Mouse (Mus musculus) midbrain, embryonic 12.5 days (tissue): ENCODE measurements around the gene Psmb6. TPM values are rescaled to one million over a fixed set of nuclear protein-coding genes. Genes with fewer than 3 reads are reported as not detected.

Experiments
- ATAC-seq: fragments of 200-750 bp; cut with Nextera tagmentation; 2 replicates; pipeline ENCODE4 v1.8.0; 2017; ENCODE audit warnings: low read depth, moderate TSS enrichment, moderate library complexity; ENCODE audit not compliant: low FRiP score
- H3K27ac ChIP-seq: fragments of 300-500 bp; sonication (generic); replicated peaks from 2 replicates; pipeline ENCODE4 v1.5.1; 2016; ENCODE audit warnings: mild to moderate bottlenecking
- H3K27me3 ChIP-seq: fragments of 300-500 bp; sonication (generic); 2 replicates; pipeline ENCODE4 v1.6.1; 2016; ENCODE audit warnings: mild to moderate bottlenecking
- H3K36me3 ChIP-seq: fragments of 300-500 bp; sonication (generic); 2 replicates; pipeline ENCODE4 v1.6.1; 2016
- H3K4me1 ChIP-seq: fragments of 300-500 bp; sonication (generic); 2 replicates; pipeline ENCODE4 v1.6.1; 2016
- H3K4me2 ChIP-seq: fragments of 300-500 bp; sonication (generic); replicated peaks from 2 replicates; pipeline ENCODE4 v1.6.1; 2016; ENCODE audit warnings: mild to moderate bottlenecking, moderate library complexity
- H3K4me3 ChIP-seq: fragments of 300-500 bp; sonication (generic); 2 replicates; pipeline ENCODE4 v1.5.1; 2016; ENCODE audit warnings: mild to moderate bottlenecking
- H3K9ac ChIP-seq: fragments of 300-500 bp; sonication (generic); replicated peaks from 2 replicates; pipeline ENCODE4 v1.6.1; 2016; ENCODE audit warnings: mild to moderate bottlenecking, moderate library complexity
- H3K9me3 ChIP-seq: fragments of 300-500 bp; sonication (generic); 2 replicates; pipeline ENCODE4 v1.6.1; 2016; ENCODE audit warnings: mild to moderate bottlenecking
- WGBS: fragments of 180-500 bp; shearing (Covaris S2); methylation state at CpG from one replicate; pipeline ENCODE4 v1.1.7; 2016; 5-methylcytosine and 5-hydroxymethylcytosine counted together
- polyA plus RNA-seq: library from polyadenylated mRNA; unstranded; fragments of >200 nt; fragmentation: Nextera tagmentation; extraction: Ambion mirVana; gene quantifications from 2 replicates; pipeline ENCODE4 v1.2.1, GENCODE M21; 2016

Psmb6 gene
- 774 and 783 TPM in 2 replicates for polyA plus RNA-seq

DNA sequence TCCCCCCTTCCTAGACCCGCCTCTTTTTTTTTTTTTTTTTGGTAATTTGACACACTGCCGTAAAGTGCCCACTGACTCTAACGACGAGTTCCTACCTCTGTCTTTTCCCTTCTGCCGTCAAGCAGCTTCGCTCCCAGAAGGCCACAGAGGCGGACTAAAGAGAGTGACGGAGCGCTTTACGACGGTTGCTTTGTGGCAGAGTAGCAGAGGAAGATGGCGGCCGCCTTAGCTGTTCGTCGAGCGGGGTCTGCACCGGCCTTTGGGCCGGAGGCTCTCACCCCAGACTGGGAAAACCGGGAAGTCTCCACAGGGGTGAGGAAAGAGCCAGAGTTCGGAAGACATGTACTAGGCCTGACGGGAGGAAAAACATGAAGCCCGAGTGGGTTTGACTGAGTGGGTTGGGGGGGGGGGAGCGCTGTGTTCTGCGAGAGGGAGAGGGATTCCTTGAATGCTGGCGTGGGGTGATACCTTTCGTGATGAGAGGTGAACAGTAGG, at the start of gene Psmb6:
TSS of gene Psmb6 (plus strand) at position 184 of the 495 bp plus-strand sequence.
- Histone ChIP-seq H3K4me2 (peak within 1 kb of the TSS; percentile 87), H3K4me1 (peaks cover 13% of the 10 kb centered on the region), H3K9ac (peak within 1 kb of the TSS; percentile 82), H3K27me3 (peaks cover 5% of the 10 kb centered on the region), H3K27ac (no peak within 1 kb of the TSS; the same call in 1 of the 2 replicates), H3K36me3 (peaks cover 33% of the 10 kb centered on the region), H3K9me3 (no peaks in the 10 kb centered on the region), H3K4me3 (peak within 1 kb of the TSS; percentile 76)
- WGBS = under 1% methylated on average over 24 of the region's 26 CpGs
- ATAC-seq = peak; percentile 93

GRCm38 (mm10) chr11:70485498-70485897, 39.7 kb upstream of the Psmb6 start:
- no peak for ATAC-seq
- WGBS = 60% methylated on average over 2 of the region's 2 CpGs

GRCm38 (mm10) chr11:70487816-70488215, 37.4 kb upstream of the Psmb6 start:
- H3K9ac ChIP-seq = no peak overlapping the region
- 0 out of 2 replicates have a peak, but pooled peaks cover 3% of the 10 kb centered on the region for H3K9me3 ChIP-seq
- H3K27ac ChIP-seq = no peak overlapping the region
- no peak for ATAC-seq
- H3K36me3 ChIP-seq = no peaks in the 10 kb centered on the region
- H3K4me3 ChIP-seq = no peak overlapping the region
- no peaks in the 10 kb centered on the region; the same call in 1 of the 2 replicates for H3K27me3 ChIP-seq
- WGBS = 56% methylated on average over 4 of the region's 4 CpGs
- H3K4me1 ChIP-seq = no peaks in the 10 kb centered on the region
- H3K4me2 ChIP-seq = no peak overlapping the region

More at GRCm38 (mm10) chr11:70485498-70485897, 39.7 kb upstream of the Psmb6 start:
- Histone ChIP-seq H3K4me2 (no peak overlapping the region), H3K4me1 (no peaks in the 10 kb centered on the region), H3K36me3 (no peaks in the 10 kb centered on the region), H3K27ac (no peak overlapping the region), H3K27me3 (no peaks in the 10 kb centered on the region; the same call in 1 of the 2 replicates), H3K9me3 (no peaks in the 10 kb centered on the region), H3K4me3 (no peak overlapping the region), H3K9ac (no peak overlapping the region)

GRCm38 (mm10) chr11:70489138-70489537, 36.0 kb upstream of the Psmb6 start:
- H3K27ac ChIP-seq = no peak overlapping the region
- no peaks in the 10 kb centered on the region; the same call in 1 of the 2 replicates for H3K27me3 ChIP-seq
- no peaks in the 10 kb centered on the region for H3K4me1 ChIP-seq
- H3K9me3 ChIP-seq = 0 out of 2 replicates have a peak, but pooled peaks cover 3% of the 10 kb centered on the region
- H3K9ac ChIP-seq = no peak overlapping the region
- no peak overlapping the region for H3K4me3 ChIP-seq
- no peak overlapping the region for H3K4me2 ChIP-seq
- 76% methylated on average over 3 of the region's 3 CpGs for WGBS
- ATAC-seq = no peak
- H3K36me3 ChIP-seq = no peaks in the 10 kb centered on the region

DNA sequence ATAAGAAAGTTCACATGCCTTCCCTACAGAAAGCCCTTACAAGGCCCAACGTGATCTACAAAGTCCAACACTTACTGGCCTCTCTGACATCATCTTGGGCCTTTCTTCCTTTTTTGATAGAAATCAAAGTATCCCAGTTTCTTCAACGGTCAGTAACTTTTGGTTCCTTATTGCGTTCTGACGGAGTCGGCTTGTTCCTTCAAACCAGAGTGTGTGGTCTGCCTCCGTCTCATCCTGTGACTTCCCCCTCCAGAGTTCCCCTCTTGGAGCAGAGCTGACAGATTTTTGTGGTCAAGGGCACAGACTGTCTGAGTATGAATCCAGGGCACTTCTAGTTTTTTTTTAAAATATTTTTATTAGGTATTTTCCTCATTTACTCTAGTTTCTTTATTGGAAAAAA, 35.5 kb upstream of the Psmb6 start:
- H3K27ac ChIP-seq = no peak overlapping the region
- H3K4me3 ChIP-seq = no peak overlapping the region
- no peak overlapping the region for H3K4me2 ChIP-seq
- 90% methylated on average over 6 of the region's 6 CpGs for WGBS
- H3K27me3 ChIP-seq = no peaks in the 10 kb centered on the region; the same call in 1 of the 2 replicates
- ATAC-seq = no peak
- H3K9me3 ChIP-seq = 0 out of 2 replicates have a peak, but pooled peaks cover 3% of the 10 kb centered on the region
- H3K4me1 ChIP-seq = no peaks in the 10 kb centered on the region
- no peaks in the 10 kb centered on the region for H3K36me3 ChIP-seq
- no peak overlapping the region for H3K9ac ChIP-seq

- Histone ChIP-seq H3K4me1 (no peaks in the 10 kb centered on the region), H3K27me3 (no peaks in the 10 kb centered on the region), H3K4me2 (no peak overlapping the region), H3K4me3 (no peak overlapping the region), H3K36me3 (no peaks in the 10 kb centered on the region), H3K27ac (no peak overlapping the region), H3K9me3 (no peaks in the 10 kb centered on the region), H3K9ac (no peak overlapping the region)
- WGBS = 70% methylated on average over 14 of the region's 14 CpGs
- no peak for ATAC-seq
Measured at GRCm38 (mm10) chr11:70499566-70500475, 25.3 kb upstream of the Psmb6 start.

GRCm38 (mm10) chr11:70500476-70500812, 24.7 kb upstream of the Psmb6 start:
- H3K4me1 ChIP-seq = no peaks in the 10 kb centered on the region
- WGBS = 95% methylated on average over 1 of the region's 1 CpGs
- H3K27me3 ChIP-seq = 0 out of 2 replicates have a peak, but pooled peaks cover 5% of the 10 kb centered on the region
- no peaks in the 10 kb centered on the region for H3K36me3 ChIP-seq
- no peak for ATAC-seq
- no peaks in the 10 kb centered on the region for H3K9me3 ChIP-seq
- H3K4me2 ChIP-seq = no peak overlapping the region
- no peak overlapping the region for H3K4me3 ChIP-seq
- no peak overlapping the region for H3K27ac ChIP-seq
- no peak overlapping the region for H3K9ac ChIP-seq

DNA sequence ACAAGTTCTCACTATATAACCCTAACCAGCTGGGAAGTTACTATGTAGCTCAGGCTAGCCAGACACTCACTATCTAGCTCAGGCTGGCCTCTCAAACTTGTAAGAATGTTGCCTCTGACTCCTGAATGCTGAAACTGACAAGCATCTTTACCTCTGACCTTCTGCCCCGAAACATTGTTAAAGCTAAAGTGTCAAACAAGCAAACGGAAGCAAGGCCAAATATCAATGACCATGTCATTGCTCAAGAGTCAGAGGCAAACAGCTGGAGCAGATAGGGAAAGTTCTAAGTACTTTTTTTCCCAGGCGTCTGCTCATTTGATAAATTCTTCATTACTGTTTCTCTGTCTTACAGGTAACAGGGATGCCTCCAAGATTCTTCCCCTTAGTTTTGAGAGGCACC, 23.1 kb upstream of the Psmb6 start:
- no peak overlapping the region for H3K9ac ChIP-seq
- no peak overlapping the region for H3K4me3 ChIP-seq

GRCm38 (mm10) chr11:70504970-70505369, 20.2 kb upstream of the Psmb6 start, which contains the start of gene Tm4sf5:
Tm4sf5 (plus strand) TSS chr11:70505244.
- H3K36me3 ChIP-seq = no peaks in the 10 kb centered on the region
- H3K4me3 ChIP-seq = no peak within 1 kb of the TSS
- 77% methylated on average over 9 of the region's 9 CpGs for WGBS
- no peaks in the 10 kb centered on the region for H3K9me3 ChIP-seq
- H3K27me3 ChIP-seq = peaks cover 20% of the 10 kb centered on the region
- no peak within 1 kb of the TSS for H3K4me2 ChIP-seq
- H3K4me1 ChIP-seq = peaks cover 5% of the 10 kb centered on the region
- H3K9ac ChIP-seq = no peak within 1 kb of the TSS
- H3K27ac ChIP-seq = no peak within 1 kb of the TSS
- ATAC-seq = no peak

More for the DNA sequence above, 23.1 kb upstream of the Psmb6 start:
- H3K4me1 ChIP-seq = no peaks in the 10 kb centered on the region
- no peak overlapping the region for H3K4me2 ChIP-seq
- H3K27ac ChIP-seq = no peak overlapping the region
- H3K9me3 ChIP-seq = no peaks in the 10 kb centered on the region
- WGBS = 71% methylated on average over 3 of the region's 3 CpGs
- no peaks in the 10 kb centered on the region for H3K36me3 ChIP-seq
- H3K27me3 ChIP-seq = peaks cover 8% of the 10 kb centered on the region; the same call in 1 of the 2 replicates
- no peak for ATAC-seq

DNA sequence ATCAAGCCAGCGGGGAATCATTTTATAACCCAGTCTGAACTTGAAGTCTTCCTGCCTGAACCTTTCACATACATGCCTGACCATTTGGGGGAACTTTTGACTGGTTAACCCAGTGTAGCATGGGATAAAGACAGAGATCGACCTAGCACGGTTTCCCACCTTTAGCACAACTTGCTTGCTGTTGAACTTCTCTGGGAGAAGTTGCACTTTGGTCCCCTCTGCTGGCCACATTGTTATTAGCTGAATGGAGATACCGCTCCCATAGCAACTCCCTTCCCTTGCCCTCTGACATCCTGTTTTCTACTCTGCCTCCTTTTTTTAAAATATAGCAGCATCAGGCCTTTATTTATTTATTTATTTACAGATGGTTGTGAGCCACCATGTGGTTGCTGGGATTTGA, 18.8 kb upstream of the Psmb6 start:
- H3K27ac ChIP-seq = no peak overlapping the region
- H3K4me1 ChIP-seq = peaks cover 6% of the 10 kb centered on the region
- no peaks in the 10 kb centered on the region for H3K9me3 ChIP-seq
- no peak overlapping the region for H3K4me2 ChIP-seq
- peaks cover 29% of the 10 kb centered on the region for H3K27me3 ChIP-seq
- H3K4me3 ChIP-seq = no peak overlapping the region
- H3K36me3 ChIP-seq = no peaks in the 10 kb centered on the region
- ATAC-seq = no peak
- H3K9ac ChIP-seq = no peak overlapping the region
- WGBS = 36% methylated on average over 4 of the region's 4 CpGs

- WGBS = 73% methylated on average over 7 of the region's 7 CpGs
- H3K4me1 ChIP-seq = peaks cover 6% of the 10 kb centered on the region
Measured at GRCm38 (mm10) chr11:70506962-70507515, 18.1 kb upstream of the Psmb6 start.

More at GRCm38 (mm10) chr11:70506962-70507515, 18.1 kb upstream of the Psmb6 start:
- no peaks in the 10 kb centered on the region for H3K9me3 ChIP-seq
- no peak overlapping the region for H3K9ac ChIP-seq
- no peak overlapping the region for H3K4me3 ChIP-seq
- H3K4me2 ChIP-seq = no peak overlapping the region
- no peaks in the 10 kb centered on the region for H3K36me3 ChIP-seq
- H3K27ac ChIP-seq = no peak overlapping the region
- H3K27me3 ChIP-seq = peaks cover 29% of the 10 kb centered on the region
- ATAC-seq = no peak
